ENCODE assay signal across 8 mouse cellular contexts in the genomic region with DNA sequence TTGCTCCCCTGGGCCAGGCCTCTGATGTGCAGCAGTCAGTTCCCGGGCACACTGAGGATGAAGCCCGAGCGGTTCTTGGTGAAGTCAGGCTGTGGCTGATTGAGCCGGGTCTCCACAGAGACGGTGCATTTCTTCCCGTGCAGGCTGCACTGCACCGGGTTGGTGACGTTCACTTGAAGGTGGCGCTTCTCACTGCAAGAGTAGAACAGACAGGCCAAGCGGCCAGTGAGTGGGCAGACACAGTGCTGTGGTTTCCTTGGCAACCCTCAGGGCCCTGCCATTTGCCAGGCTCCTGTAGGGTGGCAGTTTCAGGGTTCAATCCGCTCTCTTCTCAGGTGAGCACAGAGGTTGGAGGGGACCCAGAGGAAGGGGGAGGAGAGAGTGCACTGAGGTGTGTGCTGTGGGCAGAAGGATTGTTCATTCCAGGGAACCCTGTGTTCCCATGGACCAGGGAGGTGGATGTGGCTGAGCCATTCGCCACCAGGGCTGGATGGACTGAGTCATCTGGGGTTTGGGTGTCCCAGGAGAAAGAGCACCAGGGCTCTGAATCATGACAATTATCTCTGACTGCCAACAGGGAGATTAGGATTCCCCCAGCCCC. TPM values are rescaled to one million over a fixed set of nuclear protein-coding genes. Genes with fewer than 3 reads are reported as not detected.
A peak's percentile ranks its signal among the peaks of the same experiment; 100 is the strongest.
DNase-seq lines count a peak whose midpoint lies in the region; ATAC-seq and TF ChIP-seq lines count a peak whose summit lies in the region.

No protein-coding gene starts in this region.

- peak overlapping the region; percentile 88 for H3K4me2 ChIP-seq in forebrain, postnatal 0 days (ENCODE audit: low read depth)

- H3K4me1 ChIP-seq in ES-E14 (ENCODE audit: control insufficient read depth in 2 of 2, insufficient read depth in 2 of 2, low read length in 2 of 2, poor library complexity in 1 of 2): 0 out of 4 replicates have a peak, but pooled peaks cover 0 to 2% of the 10 kb centered on the region in 2 experiments
- peaks cover 40% of the 10 kb centered on the region for H3K4me1 ChIP-seq in forebrain, postnatal 0 days (ENCODE audit: insufficient read depth)

- in situ Hi-C loops in ES-E14 (cut with MboI; ENCODE audit: low sequenced_read_pairs in 2 of 2, unreplicated experiment in 2 of 2): no loop called here

- H3K9me3 ChIP-seq in ES-E14 (ENCODE audit: control insufficient read depth, insufficient read depth, low read depth, low read length): no peaks in the 10 kb centered on the region
- no peaks in the 10 kb centered on the region for H3K9me3 ChIP-seq in forebrain, postnatal 0 days (ENCODE audit: low read length)

- H3K36me3 ChIP-seq in ES-E14 (ENCODE audit: control insufficient read depth, insufficient read depth, low read length, poor library complexity, severe bottlenecking): no peaks in the 10 kb centered on the region
- H3K36me3 ChIP-seq in forebrain, postnatal 0 days (ENCODE audit: insufficient read depth): peaks cover 6% of the 10 kb centered on the region

- peak; percentile 90 for ATAC-seq in forebrain, postnatal 0 days
- no peak for ATAC-seq in erythroid progenitor cell, adult 5-6 weeks (replicated peaks; ENCODE audit: low FRiP score, poor library complexity, severe bottlenecking)

- intact Hi-C loops in left cerebral cortex, postnatal 14 days (cut with DNase I): loop anchor here (2.0 kb wide), 1 partner anchor 119 kb away; no protein-coding TSS in a partner anchor

- H3K27ac ChIP-seq in ES-E14 (ENCODE audit: insufficient read depth, low read depth, low read length, poor library complexity, severe bottlenecking): no peak overlapping the region
- peak overlapping the region; percentile 77 for H3K27ac ChIP-seq in forebrain, postnatal 0 days (ENCODE audit: low read depth, low read length)

- H3K9ac ChIP-seq in ES-E14 (ENCODE audit: insufficient read depth, low read depth, low read length, poor library complexity, severe bottlenecking): peak overlapping the region; percentile 12; the same call in 1 of the 2 replicates
- H3K9ac ChIP-seq in forebrain, postnatal 0 days: peak overlapping the region; percentile 42

- no peak for DNase-seq in ES-E14 (ENCODE audit: low read depth, low spot score)
- DNase-seq in brain, embryonic 14.5 days (ENCODE audit: low read depth): peak; percentile 93
- DNase-seq in forebrain, postnatal 0 days: peak; percentile 86
- peak; percentile 88 to 94 for DNase-seq in left cerebral cortex, postnatal 14 days (ENCODE audit: low spot score in 2 of 2)
- peak; percentile 90 to 95 for DNase-seq in right cerebral cortex, postnatal 10 days (ENCODE audit: low spot score in 2 of 2)
- no peak for DNase-seq in kidney, adult 8-10 months
- DNase-seq in thymus, adult 18-20 months: no peak

- H3K27me3 ChIP-seq in forebrain, postnatal 0 days (ENCODE audit: insufficient read depth, low read length): no peaks in the 10 kb centered on the region

- H3K4me3 ChIP-seq in ES-E14 (ENCODE audit: insufficient read depth in 1 of 2, low read depth in 1 of 2, low read length in 2 of 2, poor library complexity in 1 of 2, severe bottlenecking in 1 of 2): peak overlapping the region; percentile 2 to 19; a peak in 1 of 4 replicates
- no peak overlapping the region for H3K4me3 ChIP-seq in forebrain, postnatal 0 days (ENCODE audit: low read depth, low read length)

- no peak for TF ChIP-seq CTCF in brain, embryonic 14.5 days (IDR thresholded peaks at IDR 0.05; ENCODE audit: borderline replicate concordance, extremely low read depth, insufficient read depth, insufficient read length)
- no peak; the same call in 1 of the 2 replicates for TF ChIP-seq CTCF in forebrain, postnatal 0 days (IDR thresholded peaks at IDR 0.05; ENCODE audit: low read depth)

- TF ChIP-seq POLR2A in brain, embryonic 14.5 days (IDR thresholded peaks at IDR 0.05; ENCODE audit: borderline replicate concordance, extremely low read depth, insufficient read depth, insufficient read length, poor library complexity, severe bottlenecking): no peak

- 20% methylated on average over 12 of the region's 12 CpGs for WGBS in forebrain, postnatal 0 days

TF ChIP-seq in ES-E14, 5 proteins besides CTCF, POLR2A, EP300 and RAD21:
- no peak for TF ChIP-seq HCFC1 (IDR thresholded peaks at IDR 0.05; ENCODE audit: borderline replicate concordance, insufficient read depth, low read length)
- no peak for TF ChIP-seq MAFK (IDR thresholded peaks at IDR 0.05; ENCODE audit: insufficient read depth, low read depth, low read length)
- no peak for TF ChIP-seq ZNF384 (IDR thresholded peaks at IDR 0.05; ENCODE audit: low read depth, low read length)
- TF ChIP-seq CHD2 (IDR thresholded peaks at IDR 0.05; ENCODE audit: low read depth, low read length): no peak
- TF ChIP-seq ZC3H11A (IDR thresholded peaks at IDR 0.05; ENCODE audit: borderline replicate concordance, low read depth, low read length): no peak

RNA-seq across cellular contexts. Expression of gene Cdk5r1, which starts 7.5 kb away (rescaled TPM):
- total RNA-seq in ES-E14 (2012; rRNA removed): 1.6 and 1.8 TPM in 2 replicates
- 327 and 349 TPM in 2 replicates for polyA plus RNA-seq in brain, embryonic 14.5 days (2012; rRNA removed)
- total RNA-seq in forebrain, postnatal 0 days (2014; rRNA removed): 392 and 416 TPM in 2 replicates
- 117 and 122 TPM in 2 replicates for polyA plus RNA-seq in forebrain, postnatal 0 days (2015; fragmentation: Nextera tagmentation; extraction: Ambion mirVana)
- total RNA-seq in left cerebral cortex, postnatal 14 days (2021): 100 to 1,000 TPM; 359 to 367 TPM
- 2.5 and 5.4 TPM in 2 replicates for total RNA-seq in erythroid progenitor cell, adult 5-6 weeks (2015; ENCODE audit: low replicate concordance)
- total RNA-seq in erythroid progenitor cell, adult 5-6 weeks (2017; ENCODE audit: low replicate concordance): 2.0 and 2.1 TPM in 2 replicates

RNA-seq across cellular contexts. Expression of gene Psmd11, which starts 55.9 kb away (rescaled TPM):
- total RNA-seq in ES-E14 (2012; rRNA removed): 71.4 and 106 TPM in 2 replicates
- polyA plus RNA-seq in brain, embryonic 14.5 days (2012; rRNA removed): 86.1 and 90.2 TPM in 2 replicates
- 30.2 and 33.4 TPM in 2 replicates for total RNA-seq in forebrain, postnatal 0 days (2014; rRNA removed)
- polyA plus RNA-seq in forebrain, postnatal 0 days (2015; fragmentation: Nextera tagmentation; extraction: Ambion mirVana): 280 and 310 TPM in 2 replicates
- 100 to 1,000 TPM in 1 of 2 experiments, 10 to 100 TPM in 1; 99.3 to 100 TPM for total RNA-seq in left cerebral cortex, postnatal 14 days (2021)
- total RNA-seq in erythroid progenitor cell, adult 5-6 weeks (2015; ENCODE audit: low replicate concordance): 68.3 and 71.4 TPM in 2 replicates
- 68.3 and 100.0 TPM in 2 replicates for total RNA-seq in erythroid progenitor cell, adult 5-6 weeks (2017; ENCODE audit: low replicate concordance)

Comparison
In these comparisons a context has a peak if more than half of its experiments do, and no peak if none do; other contexts are left out.
1. DNase-seq: peak in brain, embryonic 14.5 days (single experiment), forebrain, postnatal 0 days (single experiment), left cerebral cortex, postnatal 14 days (2 of 2) and right cerebral cortex, postnatal 10 days (2 of 2); none in ES-E14 (single experiment), kidney, adult 8-10 months (0 of 2) and thymus, adult 18-20 months (0 of 2).
2. RNA of gene Cdk5r1, which starts 7.5 kb away (total RNA-seq): 392 to 416 TPM in forebrain, postnatal 0 days and 359 to 367 TPM in left cerebral cortex, postnatal 14 days; 2.0 to 5.4 TPM in erythroid progenitor cell, adult 5-6 weeks and 1.6 to 1.8 TPM in ES-E14; every median in the first group is over 10 times any median in the second.